Mouse (Mus musculus) embryonic facial prominence, embryonic 12.5 days (tissue): ENCODE measurements at regions not wholly inside any gene's neighbourhood (a gene's known extent, or its start where the extent isn't known, plus 50 kb on each side); places are given as distances from the start of the nearest gene placed in this dataset.

ENCODE experiments used
- ATAC-seq: fragments of 200-750 bp; cut with Nextera tagmentation; 2 replicates; pipeline ENCODE4 v1.8.0; 2017; ENCODE audit not compliant: insufficient number of reproducible peaks, insufficient read depth, low FRiP score, low TSS enrichment
- H3K27ac ChIP-seq: fragments of 300-500 bp; sonication (generic); 2 replicates; pipeline ENCODE4 v1.5.1; 2016; ENCODE audit warnings: mild to moderate bottlenecking
- H3K27me3 ChIP-seq: fragments of 300-500 bp; sonication (generic); 2 replicates; pipeline ENCODE4 v1.6.1; 2016; ENCODE audit warnings: mild to moderate bottlenecking, moderate library complexity
- H3K36me3 ChIP-seq: fragments of 300-500 bp; sonication (generic); 2 replicates; pipeline ENCODE4 v1.6.1; 2016; ENCODE audit warnings: mild to moderate bottlenecking
- H3K4me1 ChIP-seq: fragments of 300-500 bp; sonication (generic); 2 replicates; pipeline ENCODE4 v1.6.1; 2016
- H3K4me2 ChIP-seq: fragments of 300-500 bp; sonication (generic); replicated peaks from 2 replicates; pipeline ENCODE4 v1.6.1; 2016; ENCODE audit warnings: mild to moderate bottlenecking, moderate library complexity
- H3K4me3 ChIP-seq: fragments of 300-500 bp; sonication (generic); 2 replicates; pipeline ENCODE4 v1.5.1; 2016; ENCODE audit warnings: mild to moderate bottlenecking
- H3K9ac ChIP-seq: fragments of 300-500 bp; sonication (generic); 2 replicates; pipeline ENCODE4 v1.6.1; 2016; ENCODE audit warnings: mild to moderate bottlenecking, moderate library complexity
- H3K9me3 ChIP-seq: fragments of 300-500 bp; sonication (generic); 2 replicates; pipeline ENCODE4 v1.6.1; 2016; ENCODE audit warnings: mild to moderate bottlenecking, moderate library complexity
- WGBS: fragments of 180-500 bp; shearing (Covaris S2); methylation state at CpG from one replicate; pipeline ENCODE4 v1.1.7; 2016; 5-methylcytosine and 5-hydroxymethylcytosine counted together

GRCm38 (mm10) chr12:49950986-49951385 lies 566.0 kb downstream of the Gm43517 start:
- no peaks in the 10 kb centered on the region for H3K27me3 ChIP-seq
- H3K9me3 ChIP-seq = no peaks in the 10 kb centered on the region
- no peak for ATAC-seq
- no peak overlapping the region for H3K9ac ChIP-seq
- H3K36me3 ChIP-seq = no peaks in the 10 kb centered on the region
- H3K4me3 ChIP-seq = no peak overlapping the region
- H3K4me2 ChIP-seq = no peak overlapping the region
- no peak overlapping the region for H3K27ac ChIP-seq
- WGBS = 84% methylated on average over 5 of the region's 5 CpGs
- H3K4me1 ChIP-seq = no peaks in the 10 kb centered on the region

- no peak overlapping the region for H3K4me2 ChIP-seq
- no peaks in the 10 kb centered on the region for H3K4me1 ChIP-seq
- ATAC-seq = no peak
- H3K9me3 ChIP-seq = no peaks in the 10 kb centered on the region
- H3K9ac ChIP-seq = no peak overlapping the region
- no peak overlapping the region for H3K4me3 ChIP-seq
- WGBS = 50% methylated on average over 5 of the region's 5 CpGs
- no peaks in the 10 kb centered on the region for H3K36me3 ChIP-seq
- H3K27me3 ChIP-seq = no peaks in the 10 kb centered on the region
- H3K27ac ChIP-seq = no peak overlapping the region
These were observed 566.8 kb downstream of the Gm43517 start for GRCm38 (mm10) chr12:49951821-49952220.

GRCm38 (mm10) chr12:49968072-49968471 lies 583.1 kb downstream of the Gm43517 start:
- no peak overlapping the region for H3K4me3 ChIP-seq
- H3K27ac ChIP-seq = no peak overlapping the region
- H3K9me3 ChIP-seq = no peaks in the 10 kb centered on the region
- 71% methylated on average over 1 of the region's 1 CpGs for WGBS
- H3K9ac ChIP-seq = no peak overlapping the region
- no peaks in the 10 kb centered on the region for H3K4me1 ChIP-seq
- no peak for ATAC-seq
- H3K36me3 ChIP-seq = no peaks in the 10 kb centered on the region
- no peaks in the 10 kb centered on the region for H3K27me3 ChIP-seq
- H3K4me2 ChIP-seq = no peak overlapping the region

- H3K4me2 ChIP-seq = no peak overlapping the region
- no peak overlapping the region for H3K9ac ChIP-seq
- no peaks in the 10 kb centered on the region for H3K36me3 ChIP-seq
- H3K4me1 ChIP-seq = no peaks in the 10 kb centered on the region
- WGBS = 67% methylated on average over 2 of the region's 2 CpGs
- no peak for ATAC-seq
- no peaks in the 10 kb centered on the region for H3K9me3 ChIP-seq
- H3K27ac ChIP-seq = no peak overlapping the region
- no peaks in the 10 kb centered on the region for H3K27me3 ChIP-seq
- no peak overlapping the region for H3K4me3 ChIP-seq
These were observed 584.6 kb downstream of the Gm43517 start for GRCm38 (mm10) chr12:49969546-49969945.

GRCm38 (mm10) chr12:49974591-49975323 lies 589.8 kb downstream of the Gm43517 start:
- Histone ChIP-seq H3K9me3 (no peaks in the 10 kb centered on the region), H3K4me2 (no peak overlapping the region), H3K9ac (no peak overlapping the region), H3K27me3 (no peaks in the 10 kb centered on the region), H3K36me3 (no peaks in the 10 kb centered on the region), H3K4me3 (no peak overlapping the region), H3K4me1 (no peaks in the 10 kb centered on the region), H3K27ac (no peak overlapping the region)
- no peak for ATAC-seq
- WGBS = 65% methylated on average over 2 of the region's 2 CpGs

- ATAC-seq = no peak
- H3K9ac ChIP-seq = no peak overlapping the region
- no peaks in the 10 kb centered on the region for H3K27me3 ChIP-seq
- no peaks in the 10 kb centered on the region for H3K4me1 ChIP-seq
- 30% methylated on average over 1 of the region's 1 CpGs for WGBS
- H3K4me3 ChIP-seq = no peak overlapping the region
- no peaks in the 10 kb centered on the region for H3K36me3 ChIP-seq
- H3K9me3 ChIP-seq = no peaks in the 10 kb centered on the region
- no peak overlapping the region for H3K27ac ChIP-seq
- H3K4me2 ChIP-seq = no peak overlapping the region
These were observed 590.6 kb downstream of the Gm43517 start for GRCm38 (mm10) chr12:49975553-49975952.

- no peaks in the 10 kb centered on the region for H3K4me1 ChIP-seq
- no peak overlapping the region for H3K4me2 ChIP-seq
- H3K9ac ChIP-seq = no peak overlapping the region
- no peaks in the 10 kb centered on the region for H3K27me3 ChIP-seq
- no peaks in the 10 kb centered on the region for H3K9me3 ChIP-seq
- H3K27ac ChIP-seq = no peak overlapping the region
- peak; percentile 80 for ATAC-seq
- no peaks in the 10 kb centered on the region for H3K36me3 ChIP-seq
- H3K4me3 ChIP-seq = no peak overlapping the region
- 45% methylated on average over 7 of the region's 7 CpGs for WGBS
These were observed 607.6 kb downstream of the Gm43517 start for GRCm38 (mm10) chr12:49992501-49993079.

- Histone ChIP-seq H3K9me3 (no peaks in the 10 kb centered on the region), H3K4me3 (no peak overlapping the region), H3K4me1 (no peaks in the 10 kb centered on the region), H3K27ac (no peak overlapping the region), H3K9ac (no peak overlapping the region), H3K36me3 (no peaks in the 10 kb centered on the region), H3K4me2 (no peak overlapping the region), H3K27me3 (no peaks in the 10 kb centered on the region)
- ATAC-seq = no peak
- WGBS = 88% methylated on average over 3 of the region's 3 CpGs
These were observed 610.0 kb downstream of the Prkd1 start for GRCm38 (mm10) chr12:50038808-50039374.

GRCm38 (mm10) chr12:50061286-50061685 lies 587.6 kb downstream of the Prkd1 start:
- Histone ChIP-seq H3K4me3 (no peak overlapping the region), H3K27me3 (no peaks in the 10 kb centered on the region), H3K4me1 (no peaks in the 10 kb centered on the region), H3K9ac (no peak overlapping the region), H3K36me3 (no peaks in the 10 kb centered on the region), H3K4me2 (no peak overlapping the region), H3K9me3 (no peaks in the 10 kb centered on the region), H3K27ac (no peak overlapping the region)
- 88% methylated on average over 2 of the region's 2 CpGs for WGBS
- ATAC-seq = no peak

GRCm38 (mm10) chr12:50066394-50066793 lies 582.5 kb downstream of the Prkd1 start:
- Histone ChIP-seq H3K27me3 (no peaks in the 10 kb centered on the region), H3K36me3 (no peaks in the 10 kb centered on the region), H3K9me3 (no peaks in the 10 kb centered on the region), H3K27ac (no peak overlapping the region), H3K4me1 (no peaks in the 10 kb centered on the region), H3K4me3 (no peak overlapping the region), H3K9ac (no peak overlapping the region), H3K4me2 (no peak overlapping the region)
- WGBS = 94% methylated on average over 4 of the region's 4 CpGs
- ATAC-seq = no peak

- Histone ChIP-seq H3K4me1 (no peaks in the 10 kb centered on the region), H3K4me2 (no peak overlapping the region), H3K36me3 (no peaks in the 10 kb centered on the region), H3K9ac (no peak overlapping the region), H3K27me3 (no peaks in the 10 kb centered on the region), H3K27ac (no peak overlapping the region), H3K4me3 (no peak overlapping the region), H3K9me3 (no peaks in the 10 kb centered on the region)
- ATAC-seq = no peak
- WGBS = 34% methylated on average over 3 of the region's 3 CpGs
These were observed 577.1 kb downstream of the Prkd1 start for GRCm38 (mm10) chr12:50071797-50072196.

GRCm38 (mm10) chr12:50072359-50072758 lies 576.5 kb downstream of the Prkd1 start:
- no peaks in the 10 kb centered on the region for H3K9me3 ChIP-seq

More at GRCm38 (mm10) chr12:50072359-50072758, 576.5 kb downstream of the Prkd1 start:
- no peak overlapping the region for H3K4me3 ChIP-seq
- ATAC-seq = no peak
- 25% methylated on average over 1 of the region's 1 CpGs for WGBS
- no peak overlapping the region for H3K9ac ChIP-seq
- H3K4me2 ChIP-seq = no peak overlapping the region
- no peaks in the 10 kb centered on the region for H3K27me3 ChIP-seq
- H3K4me1 ChIP-seq = no peaks in the 10 kb centered on the region
- H3K36me3 ChIP-seq = no peaks in the 10 kb centered on the region
- H3K27ac ChIP-seq = no peak overlapping the region
